In the genomic region with DNA sequence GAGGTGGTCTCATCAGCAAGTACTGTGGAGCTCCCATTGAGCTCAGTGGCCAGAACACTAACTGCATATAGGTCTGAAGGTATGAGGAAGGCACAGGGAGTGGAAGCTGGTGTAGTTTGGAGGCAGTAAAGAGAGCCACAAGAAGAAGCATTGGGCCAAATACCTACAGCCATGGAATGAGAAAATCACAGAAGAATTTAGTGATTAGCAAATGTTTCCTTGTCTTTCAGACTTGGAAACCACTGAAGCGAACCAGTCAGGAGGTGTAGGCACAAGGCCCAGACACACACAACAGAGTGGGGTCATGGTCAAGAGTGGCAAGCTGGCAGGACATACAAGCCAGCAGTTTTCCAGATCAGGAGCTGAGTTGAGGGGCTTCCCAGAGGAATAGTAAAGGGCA, we compare ENCODE assay signal across 22 mouse cellular contexts.
DNase-seq lines count a peak whose midpoint lies in the region.
"Had no signal": no experiment of that assay in that cellular context is flagged by ENCODE, and none has a peak within 500 bp of the region (broad histone marks: within the 10 kb centered on the region; RNA-seq: fewer than 3 reads in every experiment).

No protein-coding gene starts in this region.

- H3K36me3 ChIP-seq in heart, embryonic 10.5 days: no peaks in the 10 kb centered on the region
- H3K36me3 ChIP-seq: embryonic facial prominence, embryonic 12.5 days; embryonic facial prominence, embryonic 15.5 days; forebrain, embryonic 12.5 days; forebrain, embryonic 15.5 days; G1E; hindbrain, embryonic 12.5 days had no signal

- H3K27ac ChIP-seq in heart, embryonic 10.5 days: no peak overlapping the region
- H3K27ac ChIP-seq: embryonic facial prominence, embryonic 12.5 days; embryonic facial prominence, embryonic 15.5 days; forebrain, embryonic 12.5 days; forebrain, embryonic 15.5 days; heart, adult 2 months; hindbrain, embryonic 12.5 days; hindbrain, embryonic 15.5 days had no signal

- 0 out of 2 replicates have a peak, but pooled peaks cover 3% of the 10 kb centered on the region for H3K27me3 ChIP-seq in heart, embryonic 10.5 days (ENCODE audit: insufficient read depth, poor library complexity, severe bottlenecking)
- H3K27me3 ChIP-seq: CH12.LX; embryonic facial prominence, embryonic 12.5 days; embryonic facial prominence, embryonic 15.5 days; forebrain, embryonic 15.5 days; hindbrain, embryonic 12.5 days had no signal

- DNase-seq in heart, adult 11 months: peak; percentile 55
- no peak for DNase-seq in heart, embryonic 10.5 days (ENCODE audit: low spot score)
- DNase-seq in lung, postnatal 25 days (ENCODE audit: low spot score): peak; percentile 14
- DNase-seq in lung, postnatal 10 days: no peak
- peak; percentile 17 for DNase-seq in NIH3T3 (ENCODE audit: low read depth)
- no peak for DNase-seq in adrenal gland, postnatal 4 days (ENCODE audit: low spot score in 2 of 2)
- DNase-seq: adrenal gland, adult 8-10 months; adrenal gland, postnatal 25 days; B cell, adult 2 months; cerebellum, adult 18-20 months; cerebellum, adult 9-10 months; cerebellum, postnatal 14 days; gastrocnemius, postnatal 25 days; heart, adult 2 months had no signal

- 87% methylated on average over 1 of the region's 1 CpGs for WGBS in heart, embryonic 10.5 days

- no peak overlapping the region for H3K4me3 ChIP-seq in heart, embryonic 10.5 days
- H3K4me3 ChIP-seq: embryonic facial prominence, embryonic 12.5 days; embryonic facial prominence, embryonic 15.5 days; forebrain, embryonic 12.5 days; forebrain, embryonic 15.5 days; heart, adult 2 months; hindbrain, embryonic 12.5 days; hindbrain, embryonic 15.5 days had no signal

- H3K9me3 ChIP-seq in heart, embryonic 10.5 days: no peaks in the 10 kb centered on the region
- H3K9me3 ChIP-seq: embryonic facial prominence, embryonic 12.5 days; embryonic facial prominence, embryonic 15.5 days; forebrain, embryonic 12.5 days; forebrain, embryonic 15.5 days; G1E; hindbrain, embryonic 12.5 days; hindbrain, embryonic 15.5 days had no signal

- peaks cover 6% of the 10 kb centered on the region; the same call in 1 of the 2 replicates for H3K4me1 ChIP-seq in heart, embryonic 10.5 days
- H3K4me1 ChIP-seq: embryonic facial prominence, embryonic 12.5 days; hindbrain, embryonic 12.5 days had no signal

Comparison
In these comparisons a context has a peak if more than half of its experiments do, and no peak if none do; other contexts are left out.
1. DNase-seq: peak in heart, adult 11 months (single experiment), lung, postnatal 25 days (single experiment) and NIH3T3 (single experiment); none in heart, embryonic 10.5 days (single experiment), lung, postnatal 10 days (single experiment) and adrenal gland, postnatal 4 days (0 of 2).